Comparison of ENCODE assay signal across 16 mouse cellular contexts in genomic region chr12:62768930-62769329, GRCm38 (mm10).
DNase-seq lines count a peak whose midpoint lies in the region; ATAC-seq and TF ChIP-seq lines count a peak whose summit lies in the region.
"Had no signal": no experiment of that assay in that cellular context is flagged by ENCODE, and none has a peak within 500 bp of the region (broad histone marks: within the 10 kb centered on the region; RNA-seq: fewer than 3 reads in every experiment).

No protein-coding gene starts in this region.

- TF ChIP-seq CTCF in midbrain, postnatal 0 days (IDR thresholded peaks at IDR 0.05): no peak

- WGBS in forebrain, embryonic 13.5 days: 70% methylated on average over 2 of the region's 2 CpGs
- 64% methylated on average over 2 of the region's 2 CpGs for whole genome bisulfite sequencing in forebrain, embryonic 12.5 days
- 75% methylated on average over 2 of the region's 2 CpGs for WGBS in midbrain, postnatal 0 days
- 64% methylated on average over 2 of the region's 2 CpGs for WGBS in midbrain, embryonic 10.5 days
- WGBS in heart, embryonic 12.5 days: 47% methylated on average over 2 of the region's 2 CpGs

- DNase-seq in midbrain, postnatal 0 days (ENCODE audit: low spot score): peak; percentile 62
- no peak for DNase-seq in midbrain, embryonic 10.5 days (ENCODE audit: low spot score)
- DNase-seq in layer of hippocampus, adult 8-10 months (ENCODE audit: low spot score in 2 of 2): peak; percentile 65 to 71
- peak; percentile 40 for DNase-seq in telencephalon, adult 2 months (ENCODE audit: low read depth, low spot score)
- no peak for DNase-seq in heart, adult 8-10 months (ENCODE audit: low spot score)
- DNase-seq: adrenal gland, adult 8-10 months; cerebellum, postnatal 36 days; kidney, adult 2 months; kidney, postnatal 4 days; lung, adult 2 months had no signal

- no peaks in the 10 kb centered on the region for H3K36me3 ChIP-seq in forebrain, embryonic 13.5 days (ENCODE audit: poor library complexity, severe bottlenecking)
- H3K36me3 ChIP-seq in forebrain, embryonic 12.5 days (replicated peaks): no peaks in the 10 kb centered on the region
- H3K36me3 ChIP-seq in midbrain, postnatal 0 days (ENCODE audit: insufficient read depth, low read length): no peaks in the 10 kb centered on the region
- no peaks in the 10 kb centered on the region for H3K36me3 ChIP-seq in midbrain, embryonic 10.5 days
- no peaks in the 10 kb centered on the region for H3K36me3 ChIP-seq in heart, embryonic 12.5 days
- H3K36me3 ChIP-seq: embryonic facial prominence, embryonic 12.5 days; hindbrain, embryonic 15.5 days; neural tube, embryonic 13.5 days had no signal

- H3K4me2 ChIP-seq in forebrain, embryonic 13.5 days: no peak overlapping the region
- H3K4me2 ChIP-seq in forebrain, embryonic 12.5 days: no peak overlapping the region
- no peak overlapping the region for H3K4me2 ChIP-seq in midbrain, postnatal 0 days (ENCODE audit: low read depth, low read length, poor library complexity, severe bottlenecking)
- H3K4me2 ChIP-seq in heart, embryonic 12.5 days: no peak overlapping the region
- H3K4me2 ChIP-seq: embryonic facial prominence, embryonic 12.5 days; hindbrain, embryonic 15.5 days; neural tube, embryonic 13.5 days had no signal

- H3K27me3 ChIP-seq in forebrain, embryonic 13.5 days: no peaks in the 10 kb centered on the region
- H3K27me3 ChIP-seq in forebrain, embryonic 12.5 days: no peaks in the 10 kb centered on the region
- H3K27me3 ChIP-seq in midbrain, postnatal 0 days (ENCODE audit: insufficient read depth, low read length): no peaks in the 10 kb centered on the region
- H3K27me3 ChIP-seq in midbrain, embryonic 10.5 days (ENCODE audit: low read depth, poor library complexity, severe bottlenecking): no peaks in the 10 kb centered on the region
- H3K27me3 ChIP-seq in heart, embryonic 12.5 days (replicated peaks): no peaks in the 10 kb centered on the region
- H3K27me3 ChIP-seq: embryonic facial prominence, embryonic 12.5 days; hindbrain, embryonic 15.5 days; neural tube, embryonic 13.5 days had no signal

- H3K4me1 ChIP-seq in forebrain, embryonic 13.5 days: no peaks in the 10 kb centered on the region
- no peaks in the 10 kb centered on the region for H3K4me1 ChIP-seq in forebrain, embryonic 12.5 days
- no peaks in the 10 kb centered on the region for H3K4me1 ChIP-seq in midbrain, postnatal 0 days (ENCODE audit: insufficient read depth, low read length)
- no peaks in the 10 kb centered on the region for H3K4me1 ChIP-seq in midbrain, embryonic 10.5 days
- H3K4me1 ChIP-seq in heart, embryonic 12.5 days (replicated peaks): no peaks in the 10 kb centered on the region
- H3K4me1 ChIP-seq: embryonic facial prominence, embryonic 12.5 days; hindbrain, embryonic 15.5 days; neural tube, embryonic 13.5 days had no signal

- H3K27ac ChIP-seq in forebrain, embryonic 13.5 days: no peak overlapping the region
- H3K27ac ChIP-seq in forebrain, embryonic 12.5 days: no peak overlapping the region
- H3K27ac ChIP-seq in midbrain, postnatal 0 days (ENCODE audit: low read depth, low read length): no peak overlapping the region
- H3K27ac ChIP-seq in midbrain, embryonic 10.5 days (replicated peaks): no peak overlapping the region
- no peak overlapping the region for H3K27ac ChIP-seq in heart, embryonic 12.5 days (ENCODE audit: poor library complexity, severe bottlenecking)
- H3K27ac ChIP-seq: embryonic facial prominence, embryonic 12.5 days; hindbrain, embryonic 15.5 days; neural tube, embryonic 13.5 days had no signal

- H3K9ac ChIP-seq in forebrain, embryonic 13.5 days: no peak overlapping the region
- H3K9ac ChIP-seq in forebrain, embryonic 12.5 days: no peak overlapping the region
- no peak overlapping the region for H3K9ac ChIP-seq in midbrain, postnatal 0 days (replicated peaks; ENCODE audit: low read length, poor library complexity, severe bottlenecking)
- no peak overlapping the region for H3K9ac ChIP-seq in heart, embryonic 12.5 days
- H3K9ac ChIP-seq: embryonic facial prominence, embryonic 12.5 days; hindbrain, embryonic 15.5 days; neural tube, embryonic 13.5 days had no signal

- H3K4me3 ChIP-seq in forebrain, embryonic 13.5 days: no peak overlapping the region
- H3K4me3 ChIP-seq in forebrain, embryonic 12.5 days (replicated peaks): no peak overlapping the region
- no peak overlapping the region for H3K4me3 ChIP-seq in midbrain, postnatal 0 days (ENCODE audit: low read depth, low read length)
- no peak overlapping the region for H3K4me3 ChIP-seq in midbrain, embryonic 10.5 days
- no peak overlapping the region for H3K4me3 ChIP-seq in heart, embryonic 12.5 days
- H3K4me3 ChIP-seq: embryonic facial prominence, embryonic 12.5 days; hindbrain, embryonic 15.5 days; neural tube, embryonic 13.5 days had no signal

- peak; percentile 68; the same call in 1 of the 2 replicates for ATAC-seq in forebrain, embryonic 13.5 days
- ATAC-seq in forebrain, embryonic 12.5 days (ENCODE audit: low FRiP score): no peak
- ATAC-seq in midbrain, postnatal 0 days (ENCODE audit: low FRiP score): no peak
- no peak for ATAC-seq in heart, embryonic 12.5 days (ENCODE audit: insufficient number of reproducible peaks, low FRiP score)

- no peaks in the 10 kb centered on the region for H3K9me3 ChIP-seq in forebrain, embryonic 13.5 days (replicated peaks)
- H3K9me3 ChIP-seq in forebrain, embryonic 12.5 days: no peaks in the 10 kb centered on the region
- H3K9me3 ChIP-seq in midbrain, postnatal 0 days (ENCODE audit: low read length): no peaks in the 10 kb centered on the region
- H3K9me3 ChIP-seq in midbrain, embryonic 10.5 days (replicated peaks): no peaks in the 10 kb centered on the region
- H3K9me3 ChIP-seq in heart, embryonic 12.5 days (replicated peaks): no peaks in the 10 kb centered on the region
- H3K9me3 ChIP-seq: embryonic facial prominence, embryonic 12.5 days; hindbrain, embryonic 15.5 days; neural tube, embryonic 13.5 days had no signal

Comparison
In these comparisons a context has a peak if more than half of its experiments do, and no peak if none do; other contexts are left out.
1. DNase-seq: peak in midbrain, postnatal 0 days (single experiment), layer of hippocampus, adult 8-10 months (2 of 2) and telencephalon, adult 2 months (single experiment); none in midbrain, embryonic 10.5 days (single experiment) and heart, adult 8-10 months (single experiment).